Mouse (Mus musculus): ENCODE results near the gene Inf2.

Inf2 gene

DNA sequence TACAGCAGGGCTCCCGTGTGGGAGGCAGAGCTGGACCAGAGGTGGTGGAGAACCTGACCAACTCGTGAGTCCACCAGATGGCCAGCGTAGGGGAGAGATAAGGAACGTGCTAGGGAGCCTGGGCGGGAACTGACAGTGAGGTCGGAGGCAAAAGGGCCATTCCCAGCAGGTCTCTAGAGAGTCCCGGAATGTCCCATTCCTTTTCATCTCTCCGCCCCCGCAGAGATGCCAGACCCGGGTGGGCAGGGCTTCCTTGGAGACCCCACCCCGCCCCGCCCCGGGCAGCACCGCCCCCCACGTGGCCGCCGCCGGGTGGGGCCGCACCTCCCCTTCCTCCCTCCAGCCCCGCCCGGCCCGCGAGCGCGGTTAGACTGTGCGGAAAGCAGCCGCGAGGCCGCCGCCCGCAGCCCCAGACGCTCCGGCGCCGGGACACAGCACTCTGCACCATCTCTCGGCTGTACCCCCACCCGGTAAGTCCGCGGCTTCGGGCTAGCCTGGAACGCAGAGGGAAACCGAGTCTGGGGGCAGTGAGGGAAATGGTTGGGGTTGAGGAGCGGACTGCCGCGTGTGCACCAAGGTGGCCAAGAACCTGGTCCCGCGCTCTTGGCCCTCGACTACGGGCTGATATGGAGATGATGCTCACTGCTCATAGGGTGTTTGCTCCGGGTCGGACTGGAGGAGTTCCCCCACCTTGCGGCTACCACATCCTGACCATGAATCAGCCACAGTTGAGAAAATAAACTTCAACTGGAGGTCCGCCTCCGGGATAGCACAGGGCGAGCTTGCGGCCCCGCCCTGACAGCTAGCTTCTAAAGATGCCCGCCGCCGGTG is at the start of gene Inf2:
TSS of gene Inf2 (plus strand) at position 359 of the 831 bp plus-strand sequence.
- POLR2A ChIA-PET: interaction anchor here in 3 of 4 experiments (0.7 to 6.6 kb wide), 25 partner anchors 10 to 472 kb away, joined by 3 to 45 read pairs (median 5); partner anchors contain the start of genes Adssl1 (in 1 of the 3), Cep170b (in 1 of the 3) and Kif26a (in 1 of the 3)
- CTCF ChIA-PET: interaction anchor here (0.6 to 3.8 kb wide), 15 partner anchors 11 to 901 kb away, joined by 3 to 19 read pairs (median 4); no protein-coding TSS in a partner anchor

DNA sequence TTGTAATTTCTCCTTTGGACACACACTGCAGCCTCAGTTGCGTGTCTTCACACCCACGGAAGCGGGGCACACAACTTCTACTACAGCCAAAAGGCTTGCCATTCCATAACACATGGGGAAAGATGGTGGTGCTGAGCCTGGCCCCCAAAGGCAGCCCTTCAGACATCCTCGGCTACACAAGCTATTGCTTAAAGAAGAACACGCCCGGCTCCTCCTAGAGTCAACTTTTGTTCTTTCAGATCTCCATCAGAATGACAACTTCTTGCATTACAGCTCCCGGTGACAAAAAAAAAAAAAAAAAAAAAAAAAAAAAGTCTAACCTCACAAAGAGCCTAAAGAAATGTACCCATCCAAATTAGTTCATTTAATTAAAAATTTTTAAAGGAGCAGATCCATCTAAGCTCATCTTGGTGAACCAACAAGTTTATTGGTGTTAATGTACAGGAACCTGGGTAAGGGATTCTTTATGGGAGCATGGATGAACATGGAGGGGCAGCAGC is 49.1 kb upstream of the Inf2 start:
- ChIA-PET POLR2A (interaction anchor here (0.6 to 3.2 kb wide), 19 partner anchors 12 to 1379 kb away, joined by 3 to 14 read pairs (median 3); no protein-coding TSS in a partner anchor), CTCF (interaction anchor here (0.6 to 5.9 kb wide), 27 partner anchors 11 to 515 kb away, joined by 3 to 47 read pairs (median 4); partner anchors contain the start of gene Tmem179 (in 1 of the 4))

DNA sequence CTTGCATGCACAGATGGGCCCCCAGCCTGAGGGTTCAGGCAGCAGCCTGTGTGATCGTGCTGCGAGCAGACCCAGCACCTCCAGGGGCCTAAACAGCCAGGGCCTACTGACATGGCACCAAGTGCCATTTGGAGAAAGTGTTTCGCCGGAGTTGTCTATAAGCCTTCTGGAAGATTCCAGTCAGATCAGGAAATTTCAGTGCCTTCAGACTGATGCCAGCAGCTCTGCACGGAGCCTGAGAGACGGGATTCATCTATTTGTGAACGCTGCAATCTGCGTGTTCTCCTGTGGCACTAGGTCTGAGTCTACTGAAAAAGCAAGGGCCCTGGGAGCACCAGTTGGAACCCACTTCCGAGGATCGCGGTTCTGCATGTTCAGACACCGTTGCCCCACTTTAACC is 48.3 kb upstream of the Inf2 start:
- CTCF ChIA-PET: interaction anchor here (0.6 to 5.9 kb wide), 13 partner anchors 10 to 409 kb away, joined by 3 to 47 read pairs (median 5); partner anchors contain the start of genes Kif26a (in 1 of the 4) and Tmem179 (in 1 of the 4)
- POLR2A ChIA-PET: interaction anchor here in 3 of 4 experiments (0.5 to 3.2 kb wide), 8 partner anchors 11 to 1187 kb away, joined by 3 to 14 read pairs (median 6); partner anchors contain the start of gene Kif26a (in 1 of the 3)

DNA sequence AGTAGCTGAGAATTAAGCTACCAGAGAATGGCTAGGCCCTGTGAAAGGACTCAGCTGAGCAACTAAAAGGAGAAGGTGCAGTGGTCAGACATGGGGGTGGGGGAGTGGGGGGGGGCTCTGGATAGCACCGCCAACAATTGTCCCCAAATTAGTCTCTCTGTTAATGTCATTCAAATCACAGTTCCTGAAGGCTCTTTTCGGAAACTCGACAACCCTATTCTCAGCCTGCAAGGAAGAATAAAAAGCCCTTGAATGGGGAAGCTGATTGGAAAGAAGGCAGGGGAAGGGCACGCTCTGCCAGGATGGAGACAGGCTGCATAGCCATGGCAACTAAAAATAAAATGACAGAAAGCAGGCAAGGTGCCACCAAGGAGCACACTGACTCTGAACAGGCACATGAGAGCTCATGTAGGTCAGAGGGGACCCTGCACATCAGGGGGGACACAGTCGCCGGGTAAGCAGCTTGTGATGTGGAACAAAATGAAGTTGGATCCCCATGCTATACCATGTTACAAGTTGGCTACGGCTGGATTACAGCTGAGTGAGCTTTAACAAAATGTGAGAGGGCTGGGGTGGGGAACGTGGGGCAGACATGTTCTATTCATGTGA is 47.0 kb upstream of the Inf2 start:
- POLR2A ChIA-PET: interaction anchor here in 2 of 4 experiments (0.6 to 3.2 kb wide), 15 partner anchors 10 to 396 kb away, joined by 3 to 14 read pairs (median 4); partner anchors contain the start of genes Kif26a (in 1 of the 2) and Tmem179 (in 1 of the 2)
- CTCF ChIA-PET: interaction anchor here (0.5 to 5.9 kb wide), 24 partner anchors 9 to 788 kb away, joined by 3 to 47 read pairs (median 4); partner anchors contain the start of genes Kif26a (in 3 of the 4) and Tmem179 (in 1 of the 4)

DNA sequence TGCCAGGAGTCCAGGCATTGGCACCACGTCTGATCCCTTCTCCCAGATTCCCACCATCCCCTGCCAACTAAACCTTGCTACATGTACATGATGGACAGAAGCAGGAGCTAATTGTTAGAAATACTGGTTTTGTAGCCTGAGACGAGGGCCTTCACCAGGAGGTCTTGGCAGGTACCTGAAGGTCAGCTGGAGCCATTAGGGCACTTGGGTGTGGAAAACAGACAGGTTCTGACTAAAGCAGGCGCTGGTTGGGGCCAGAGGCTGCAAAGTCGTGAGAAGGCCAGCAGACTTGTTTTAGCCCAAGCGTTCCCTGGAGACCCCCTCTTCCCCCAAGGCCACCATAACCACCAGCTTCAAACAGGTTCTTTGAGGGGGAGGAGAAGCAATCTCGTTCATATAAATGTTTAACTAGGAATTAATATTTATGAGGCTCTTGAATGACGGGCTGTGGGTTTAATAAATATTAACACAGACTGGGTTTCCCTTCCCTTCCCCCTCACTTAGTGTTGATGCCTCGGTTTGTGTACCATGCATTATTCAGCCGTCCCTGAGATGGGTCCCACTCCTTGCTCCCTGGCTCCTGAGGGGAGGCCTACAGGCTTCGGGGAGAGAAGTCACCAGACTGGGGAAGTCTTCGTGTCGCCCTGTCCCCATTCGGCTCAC is 46.2 kb upstream of the Inf2 start:
- POLR2A ChIA-PET: interaction anchor here in 2 of 4 experiments (0.6 to 3.2 kb wide), 14 partner anchors 9 to 397 kb away, joined by 3 to 14 read pairs (median 6); partner anchors contain the start of genes Kif26a (in 1 of the 2) and Tmem179 (in 1 of the 2)
- CTCF ChIA-PET: interaction anchor here (0.5 to 5.9 kb wide), 22 partner anchors 9 to 789 kb away, joined by 3 to 47 read pairs (median 4); partner anchors contain the start of genes Kif26a (in 3 of the 4) and Tmem179 (in 1 of the 4)

DNA sequence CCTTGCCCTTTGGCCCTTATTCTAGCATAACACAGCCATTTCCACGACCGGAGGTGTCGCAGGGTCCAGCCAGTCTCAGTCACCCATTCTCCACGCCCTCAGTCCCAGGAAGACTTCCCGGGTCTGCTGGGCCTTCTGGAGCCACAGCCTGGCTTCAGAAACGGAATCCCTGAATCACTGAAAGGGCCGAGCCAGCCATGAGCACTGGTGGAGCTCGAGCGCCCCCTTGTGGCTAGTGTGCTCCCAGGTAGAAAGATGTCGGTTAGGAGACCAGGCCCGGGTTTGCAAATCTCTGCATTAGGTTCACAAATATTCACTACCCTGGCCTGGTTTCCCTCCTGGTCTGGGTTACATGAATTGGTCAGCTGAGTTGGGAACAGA is 45.7 kb upstream of the Inf2 start:
- POLR2A ChIA-PET: interaction anchor here in 2 of 4 experiments (1.1 to 2.7 kb wide), 7 partner anchors 10 to 412 kb away, joined by 3 to 12 read pairs (median 7); partner anchors contain the start of genes Kif26a (in 1 of the 2) and Tmem179 (in 1 of the 2)
- CTCF ChIA-PET: interaction anchor here (0.8 to 5.9 kb wide), 11 partner anchors 9 to 398 kb away, joined by 3 to 47 read pairs (median 4); partner anchors contain the start of gene Kif26a (in 1 of the 4)

DNA sequence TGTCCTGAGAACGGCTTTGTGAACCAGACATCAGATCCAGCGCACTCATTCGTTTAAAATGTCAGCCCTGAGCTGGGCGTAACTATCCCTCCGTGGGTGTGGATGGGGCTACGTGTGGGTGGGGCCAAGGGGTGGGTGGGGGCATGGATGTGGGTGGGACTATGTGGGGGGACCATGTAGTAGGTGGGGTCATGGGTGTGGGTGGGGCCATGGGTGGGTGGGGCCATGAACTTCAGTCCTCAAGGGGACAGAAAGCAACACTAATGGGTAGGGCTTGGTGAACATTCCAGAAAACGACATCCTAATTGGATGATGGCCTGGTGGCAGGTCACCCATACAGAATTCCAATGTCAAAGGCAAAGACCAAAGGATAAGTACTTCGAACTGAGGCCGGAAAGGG is 44.6 kb upstream of the Inf2 start:
- ChIA-PET POLR2A (interaction anchor here in 3 of 4 experiments (0.6 to 2.7 kb wide), 13 partner anchors 9 to 564 kb away, joined by 3 to 12 read pairs (median 3); partner anchors contain the start of genes Cep170b (in 1 of the 3), Inf2 (in 1 of the 3), Kif26a (in 1 of the 3) and Tmem179 (in 1 of the 3)), CTCF (interaction anchor here (0.5 to 5.9 kb wide), 27 partner anchors 8 to 506 kb away, joined by 3 to 47 read pairs (median 4); partner anchors contain the start of genes Kif26a (in 2 of the 4), Adssl1 (in 1 of the 4) and Akt1 (in 1 of the 4))

DNA sequence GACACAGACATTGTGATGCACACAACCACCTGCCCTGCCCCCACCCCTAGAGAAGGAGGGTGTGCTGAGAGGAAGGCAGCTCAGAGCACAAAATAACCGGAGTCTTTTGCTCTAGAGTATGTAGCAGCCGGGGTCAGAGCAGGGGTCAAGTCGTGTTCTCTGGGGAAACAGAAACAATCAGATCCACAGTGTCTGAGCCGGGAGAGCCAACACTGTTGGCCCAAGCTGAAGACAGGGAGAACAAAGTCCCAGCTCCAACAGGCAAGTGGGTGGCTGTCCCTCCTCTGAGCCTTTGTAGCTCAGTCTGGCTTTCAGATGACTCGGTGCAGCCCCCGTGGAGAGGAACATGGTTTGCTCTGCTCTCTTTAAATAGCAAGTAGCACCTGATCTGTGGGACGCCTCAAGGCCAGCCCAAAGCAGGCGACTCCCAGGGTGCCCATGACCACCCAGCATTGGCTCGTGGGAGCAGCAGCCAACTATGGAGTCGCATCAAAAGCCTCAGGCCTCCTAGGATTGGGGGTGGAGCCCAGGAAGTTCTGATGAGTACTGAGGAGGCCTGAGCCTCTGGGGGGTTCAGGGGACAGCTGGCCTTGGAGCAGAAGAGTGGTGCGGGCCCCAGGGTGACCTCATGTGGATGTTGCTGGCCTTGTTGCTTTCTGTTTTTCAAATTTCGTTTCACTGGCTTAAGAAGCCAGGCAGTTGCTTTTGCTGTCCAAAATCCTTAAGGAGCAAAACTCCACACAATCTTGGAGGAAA is 43.5 kb upstream of the Inf2 start:
- ChIA-PET CTCF (interaction anchor here in 2 of 4 experiments (0.6 to 5.9 kb wide), 12 partner anchors 7 to 402 kb away, joined by 3 to 47 read pairs (median 4); partner anchors contain the start of genes Kif26a (in 2 of the 2), Adssl1 (in 1 of the 2) and Akt1 (in 1 of the 2)), POLR2A (interaction anchor here in 3 of 4 experiments (0.6 to 2.7 kb wide), 25 partner anchors 7 to 400 kb away, joined by 3 to 20 read pairs (median 4); partner anchors contain the start of genes Adssl1 (in 1 of the 3), Inf2 (in 1 of the 3), Kif26a (in 1 of the 3) and Siva1 (in 1 of the 3))

DNA sequence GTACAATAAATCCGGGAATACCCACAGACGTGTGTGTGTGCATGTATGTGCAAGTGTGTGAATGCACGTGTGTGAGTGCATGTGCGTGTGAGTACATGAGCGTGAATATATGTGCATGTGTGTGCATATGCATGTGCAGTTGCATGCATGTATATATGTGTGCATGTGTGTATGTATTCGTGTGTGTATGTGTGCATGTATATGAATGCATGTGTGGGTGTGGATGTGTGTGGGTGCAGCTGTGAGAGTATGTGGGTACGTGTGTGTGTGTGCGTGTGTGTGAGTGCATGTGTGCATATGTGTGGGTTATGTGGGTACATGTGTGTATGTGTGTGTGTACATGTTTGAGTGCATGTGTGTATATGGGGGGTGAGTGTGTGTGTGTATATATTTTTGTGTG is 42.5 kb upstream of the Inf2 start:
- CTCF ChIA-PET: no interaction called here
- POLR2A ChIA-PET: interaction anchor here in 2 of 4 experiments (1.1 to 1.7 kb wide), 5 partner anchors 10 to 74 kb away, joined by 3 to 7 read pairs (median 4); partner anchors contain the start of genes Adssl1 (in 1 of the 2) and Tmem179 (in 1 of the 2)

DNA sequence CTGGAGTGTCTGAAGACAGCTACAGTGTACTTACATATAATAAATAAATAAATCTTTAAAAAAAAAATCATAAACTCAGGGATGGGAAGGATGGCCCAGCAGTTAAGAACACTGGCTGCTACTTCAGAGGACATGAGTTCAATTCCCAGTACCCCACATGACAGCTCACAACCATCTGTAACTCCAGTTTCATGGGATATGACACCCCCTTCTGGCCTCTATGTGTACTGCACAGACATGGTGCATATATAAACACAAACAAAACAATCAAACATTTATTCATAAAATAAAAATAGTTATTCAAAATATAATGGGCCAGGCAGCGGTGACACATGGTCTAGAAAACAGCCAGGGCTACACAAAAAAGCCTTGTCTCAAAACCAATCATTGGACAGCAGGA is 39.3 kb upstream of the Inf2 start:
- ChIA-PET CTCF (interaction anchor here in 3 of 4 experiments (0.7 to 1.1 kb wide), 3 partner anchors 16 to 404 kb away, joined by 3 read pairs; partner anchors contain the start of gene Kif26a (in 1 of the 3)), POLR2A (no interaction called here)

DNA sequence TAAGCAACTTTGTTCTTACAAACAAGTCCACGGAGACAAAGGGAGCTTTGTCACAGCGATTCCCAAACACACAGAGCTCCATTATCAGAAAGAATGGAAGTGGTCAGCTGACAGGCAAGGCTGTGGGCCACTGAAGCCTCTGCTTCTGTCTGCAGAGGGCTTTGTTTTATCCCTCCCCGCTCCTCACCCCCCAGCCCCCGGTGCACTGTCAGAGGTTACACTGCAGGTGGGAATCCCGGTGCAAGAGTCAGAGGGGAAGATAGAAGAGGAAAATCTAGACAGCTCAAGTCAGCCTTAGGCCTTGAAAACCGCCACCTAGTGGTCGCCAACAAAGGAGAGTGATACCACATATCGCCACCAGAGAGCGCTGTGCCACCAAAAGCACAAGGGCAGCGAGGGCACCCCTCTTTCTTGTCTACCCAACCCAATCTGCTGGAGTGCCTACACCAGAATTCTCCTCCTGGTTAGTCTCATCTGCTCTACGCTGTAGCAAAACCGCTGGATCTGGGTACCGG is 36.7 kb upstream of the Inf2 start:
- POLR2A ChIA-PET: interaction anchor here in 3 of 4 experiments (0.7 to 2.8 kb wide), 45 partner anchors 8 to 739 kb away, joined by 3 to 25 read pairs (median 6); partner anchors contain the start of genes Adssl1 (in 2 of the 3), Cdca4 (in 1 of the 3), Cep170b (in 1 of the 3) and Tmem179 (in 1 of the 3)

DNA sequence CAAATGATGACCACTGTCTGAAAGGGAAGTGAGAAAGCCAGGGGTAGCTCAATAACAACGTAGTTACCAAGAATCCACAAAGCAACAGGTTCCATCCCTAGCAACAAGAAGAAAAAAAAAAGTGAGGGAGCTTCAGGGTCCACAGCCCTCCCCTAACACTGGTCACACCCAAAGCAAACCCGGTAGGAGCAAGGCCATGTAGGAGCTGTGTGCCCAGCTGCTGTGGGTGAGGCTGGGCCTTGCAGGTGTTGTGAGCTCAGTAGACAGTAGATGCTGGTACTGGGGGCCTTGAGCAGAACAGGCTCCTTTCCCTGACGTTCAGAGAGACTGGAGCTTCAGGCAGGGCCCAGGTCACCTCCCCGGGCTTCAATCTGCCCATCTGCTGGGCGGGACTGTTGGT is 36.1 kb upstream of the Inf2 start:
- ChIA-PET CTCF (interaction anchor here (0.5 to 3.0 kb wide), 91 partner anchors 8 to 1051 kb away, joined by 3 to 123 read pairs (median 5); partner anchors contain the start of genes Adssl1 (in 2 of the 4), Kif26a (in 2 of the 4), Siva1 (in 2 of the 4) and Akt1 (in 1 of the 4)), POLR2A (interaction anchor here in 3 of 4 experiments (0.6 to 2.8 kb wide), 41 partner anchors 7 to 739 kb away, joined by 3 to 25 read pairs (median 5); partner anchors contain the start of genes Adssl1 (in 2 of the 3), Inf2 (in 1 of the 3), Tmem179 (in 1 of the 3) and Xrcc3 (in 1 of the 3))

More for the DNA sequence above, 36.7 kb upstream of the Inf2 start:
- CTCF ChIA-PET: interaction anchor here (0.6 to 3.0 kb wide), 162 partner anchors 8 to 1012 kb away, joined by 3 to 123 read pairs (median 4); partner anchors contain the start of genes Adssl1 (in 3 of the 4), Kif26a (in 3 of the 4), Siva1 (in 3 of the 4) and Inf2 (in 2 of the 4)

DNA sequence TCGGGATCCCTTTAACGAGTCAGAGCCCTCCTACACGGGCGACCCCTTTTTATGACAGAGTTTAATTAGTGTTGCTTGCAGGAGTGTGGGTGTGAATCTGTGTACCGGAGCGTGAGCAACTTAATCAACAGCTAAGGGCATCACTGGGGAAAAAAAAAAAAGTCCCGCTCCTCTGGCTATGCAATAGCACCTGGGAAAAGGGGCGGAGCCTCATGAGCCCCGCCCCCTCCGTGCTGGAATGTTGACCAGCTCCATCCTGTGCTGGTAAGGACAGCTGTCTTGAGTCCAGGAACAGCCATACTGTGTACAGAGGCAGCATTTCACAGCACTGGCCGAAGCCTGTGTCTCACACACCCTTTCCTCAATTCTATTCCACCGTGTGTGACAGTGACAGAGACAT is 33.7 kb upstream of the Inf2 start:
- POLR2A ChIA-PET: interaction anchor here in 3 of 4 experiments (0.5 to 9.4 kb wide), 36 partner anchors 10 to 1959 kb away, joined by 3 to 128 read pairs (median 5); partner anchors contain the start of genes Inf2 (in 2 of the 3), Adssl1 (in 1 of the 3), Btbd6 (in 1 of the 3) and Ckb (in 1 of the 3)
- CTCF ChIA-PET: interaction anchor here (0.5 to 1.5 kb wide), 23 partner anchors 10 to 734 kb away, joined by 3 to 16 read pairs (median 3); partner anchors contain the start of gene Siva1 (in 1 of the 4)

DNA sequence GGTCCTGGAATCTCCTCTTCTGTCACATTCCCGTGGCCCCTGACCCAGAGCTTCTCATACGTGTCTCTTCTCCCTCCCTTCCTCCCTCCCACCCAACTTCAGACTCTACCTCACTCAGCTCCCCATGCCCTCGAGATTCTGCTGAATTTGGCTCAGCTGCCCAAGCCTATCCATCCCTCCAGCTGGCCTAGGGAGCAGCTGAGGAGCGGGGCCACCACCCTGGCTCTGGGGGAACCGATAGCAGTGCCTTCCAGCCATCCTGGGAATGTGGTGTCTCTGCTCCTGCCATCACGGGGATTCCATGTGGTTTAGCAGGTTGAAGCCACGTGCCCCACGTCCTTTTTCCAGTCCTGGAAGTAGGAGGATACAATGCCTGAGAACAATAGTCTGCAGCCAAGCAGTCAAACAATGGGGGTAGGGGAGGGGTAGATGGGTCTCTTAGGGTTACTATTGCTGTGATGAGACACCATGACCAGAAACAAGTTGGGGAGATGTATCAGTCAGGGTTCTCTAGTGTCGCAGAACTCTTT is 32.0 kb upstream of the Inf2 start:
- ChIA-PET CTCF (interaction anchor here in 3 of 4 experiments (0.6 to 1.6 kb wide), 7 partner anchors 17 to 720 kb away, joined by 3 to 5 read pairs (median 4); no protein-coding TSS in a partner anchor), POLR2A (interaction anchor here in 3 of 4 experiments (0.6 to 9.4 kb wide), 21 partner anchors 11 to 1281 kb away, joined by 3 to 128 read pairs (median 4); partner anchors contain the start of genes Adssl1 (in 1 of the 3) and Siva1 (in 1 of the 3))

All from embryonic stem cell, embryonic (primary cell).